Mouse (Mus musculus) CD4-positive, CD25-positive, alpha-beta regulatory T cell, adult 4 months (primary cell): ENCODE measurements around the gene Hist4h4. TPM values are rescaled to one million over a fixed set of nuclear protein-coding genes. Genes with fewer than 3 reads are reported as not detected.

Experiments
- ATAC-seq: one replicate; pipeline ENCODE4 v1.8.0; 2017
- polyA plus RNA-seq, 2 experiments: library from polyadenylated mRNA; unstranded; fragments of 100-300 nt; shearing (Covaris generic); gene quantifications; one replicate each; pipeline ENCODE4 v1.2.1; 2017

Hist4h4 gene
- polyA plus RNA-seq, 2 experiments from 2014 or later, result 1.0 to 1.7 TPM

DNA sequence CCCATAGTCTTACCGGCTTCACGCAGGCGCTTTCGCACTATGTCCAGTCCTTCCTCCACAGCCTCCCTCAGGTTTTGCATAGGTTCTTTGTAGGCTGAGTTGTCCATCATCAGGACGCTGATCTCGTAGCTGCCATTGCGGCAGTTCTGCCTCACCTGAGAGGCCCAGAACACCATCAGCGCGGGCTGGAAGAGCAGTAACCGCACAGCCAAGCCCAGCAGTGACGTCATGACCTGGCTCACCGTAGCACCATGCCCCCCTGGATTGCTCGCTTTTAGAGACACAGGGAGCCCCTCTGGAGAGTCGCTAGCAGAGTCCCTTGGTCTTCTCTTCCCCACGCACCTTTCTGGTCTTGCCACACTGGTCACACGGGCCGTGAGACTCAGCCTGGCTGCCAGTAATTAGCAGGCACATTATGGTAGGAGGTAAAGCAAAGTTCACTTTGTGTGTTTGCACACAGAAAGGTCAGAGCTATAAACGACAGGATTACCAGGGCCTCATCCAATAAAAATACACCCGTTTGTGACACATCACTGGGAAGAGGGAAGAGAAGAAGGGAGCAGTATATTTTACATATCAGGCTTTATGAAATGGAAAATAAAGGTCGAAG, 22.7 kb downstream of the Hist4h4 start, which contains the start of gene Gucy2c:
TSS of gene Gucy2c (minus strand) at position 389 of the 610 bp plus-strand sequence.
- ATAC-seq, result no peak

DNA sequence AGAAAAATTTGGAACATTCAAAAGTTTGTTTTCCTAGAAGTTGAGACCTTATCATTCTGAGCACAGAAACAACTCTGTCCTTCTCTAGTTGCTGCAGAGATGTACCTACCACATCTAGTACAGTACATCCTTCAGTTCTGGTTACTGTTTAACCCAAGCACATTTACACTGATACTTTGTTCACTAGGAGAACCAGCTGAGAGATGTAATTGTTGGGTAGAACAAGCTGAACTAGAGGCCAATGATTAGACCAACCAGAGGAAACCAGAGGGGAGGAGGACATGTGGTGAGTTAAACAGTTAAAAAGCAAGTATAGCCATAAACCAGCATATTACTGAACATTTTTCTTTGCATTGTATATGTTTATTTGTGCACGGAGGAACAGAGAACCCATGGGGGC, 27.8 kb downstream of the Hist4h4 start:
- no peak for ATAC-seq

DNA sequence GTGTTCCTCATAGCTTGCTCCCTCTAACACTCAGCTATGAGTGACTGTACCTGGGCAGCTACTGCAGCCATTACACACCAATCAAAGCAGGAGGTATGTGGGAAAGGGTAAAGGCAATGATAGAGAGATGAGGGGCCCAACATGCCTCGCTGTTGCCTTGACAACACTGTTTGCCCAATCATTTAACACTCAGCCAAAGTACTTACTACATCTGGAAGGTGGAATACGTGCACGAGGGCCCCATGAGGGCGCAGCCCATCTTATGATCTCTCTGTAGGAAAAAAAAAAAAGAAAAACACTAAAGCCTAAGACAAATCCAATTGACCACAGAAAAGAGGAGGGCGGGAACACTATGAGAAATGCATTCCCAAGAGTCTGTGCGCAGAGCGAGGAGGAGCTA, 34.4 kb downstream of the Hist4h4 start:
- no peak for ATAC-seq

DNA sequence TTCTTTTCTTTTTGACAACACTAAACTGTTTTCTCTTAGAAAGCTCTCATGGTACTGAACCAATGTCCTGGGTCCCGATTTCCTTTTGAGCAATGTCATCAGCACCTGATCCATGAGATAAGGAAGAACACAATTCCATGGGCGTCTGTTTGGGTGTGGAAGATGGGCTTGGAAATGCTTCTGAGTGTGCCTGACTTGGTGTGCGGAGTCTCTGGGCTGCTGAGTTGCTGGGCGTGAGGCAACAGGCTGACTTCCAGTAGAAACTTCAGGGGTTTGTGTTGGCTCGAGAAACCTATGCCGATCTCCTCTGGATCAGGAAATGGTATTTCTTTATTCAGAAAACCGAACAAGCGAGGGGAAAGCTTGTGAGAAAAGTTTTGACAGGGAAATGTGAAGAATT, 35.1 kb downstream of the Hist4h4 start:
- no peak for ATAC-seq

DNA sequence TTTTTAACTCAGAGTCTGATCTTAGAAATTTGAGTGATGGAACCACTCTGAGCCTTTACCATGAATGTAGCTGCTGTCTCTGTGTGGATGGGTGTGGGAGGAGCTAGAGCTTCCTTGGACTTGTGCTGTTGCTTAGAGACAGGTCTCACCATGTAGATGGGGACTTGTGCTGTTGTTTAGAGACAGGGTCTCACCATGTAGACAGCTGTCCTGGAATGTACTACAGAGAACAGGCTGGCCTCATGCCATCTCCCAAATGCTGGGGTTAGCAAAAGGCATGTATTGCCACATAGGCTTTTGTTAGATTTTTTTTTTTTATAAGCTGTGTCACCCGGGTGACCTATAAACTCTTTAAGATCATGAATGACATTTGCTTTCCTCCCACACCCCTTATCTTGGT, 40.3 kb downstream of the Hist4h4 start:
- ATAC-seq, result no peak

Other genes starting within 250 kb of the Hist4h4 start
- gene Plbd1, start 142.5 kb downstream of the Hist4h4 start, polyA plus RNA-seq, result 1 to 10 TPM; 1.2 to 1.4 TPM
- gene Gucy2c, start 22.6 kb downstream of the Hist4h4 start, polyA plus RNA-seq, result not detected
- gene H2afj, start 3.8 kb upstream of the Hist4h4 start, polyA plus RNA-seq, result 10 to 100 TPM; 73.4 to 92.2 TPM
- gene BC049715, start 23.2 kb upstream of the Hist4h4 start, polyA plus RNA-seq, result 1 to 10 TPM; 2.1 to 5.2 TPM
- gene Wbp11, start 23.8 kb upstream of the Hist4h4 start, polyA plus RNA-seq, result 10 to 100 TPM; 58.3 to 63.6 TPM
- gene Smco3, start 31.0 kb upstream of the Hist4h4 start, polyA plus RNA-seq, result not detected
- gene Art4, start 53.3 kb upstream of the Hist4h4 start, polyA plus RNA-seq, result 1 to 10 TPM; 3.7 to 5.7 TPM
- not detected for gene Mgp, start 71.4 kb upstream of the Hist4h4 start, polyA plus RNA-seq
- 1 to 10 TPM; 2.9 to 3.1 TPM for gene Erp27, start 117.8 kb upstream of the Hist4h4 start, polyA plus RNA-seq
- gene Pde6h, start 119.4 kb upstream of the Hist4h4 start, polyA plus RNA-seq, result under 1 TPM; 0.05 to 0.10 TPM
- 1,000 to 10,000 TPM; 2,618 to 2,837 TPM for gene Arhgdib, start 137.5 kb upstream of the Hist4h4 start, polyA plus RNA-seq